Mouse (Mus musculus): ENCODE measurements around the gene Bnc2.

DNA sequence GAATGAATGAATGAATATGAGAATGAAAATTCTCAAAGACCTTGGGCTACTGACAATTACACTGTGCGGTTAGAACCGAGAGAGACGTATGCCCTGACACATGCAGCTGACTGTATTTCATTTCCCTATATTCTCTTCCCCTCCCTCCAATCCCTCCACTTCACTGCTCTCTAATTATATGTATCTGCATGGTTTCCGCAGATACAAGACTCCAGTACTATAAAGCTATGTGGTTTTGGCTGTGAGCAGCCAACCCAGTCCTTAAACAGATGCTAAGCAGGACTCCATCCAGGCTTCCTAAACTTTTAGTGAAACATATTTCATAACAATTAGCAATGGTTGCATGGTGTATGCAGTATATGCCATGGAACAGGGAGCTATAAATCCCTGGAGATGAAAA is 344.6 kb downstream of the Bnc2 start:
- TF ChIP-seq POLR2A (IDR thresholded peaks at IDR 0.05; ENCODE audit: insufficient read length, low read depth), result no peak
- no peak for TF ChIP-seq MYOD1 (IDR thresholded peaks at IDR 0.05; ENCODE audit: control insufficient read depth in 1 of 3, insufficient read length in 2 of 3, low read depth in 2 of 3)
- no peak for TF ChIP-seq POLR2AphosphoS2 (IDR thresholded peaks at IDR 0.05; ENCODE audit: insufficient read length, low read depth)
